Mouse (Mus musculus): Measurements from ENCODE around the gene Ctbs.

- no peak for TF ChIP-seq ZC3H11A (IDR thresholded peaks at IDR 0.05; ENCODE audit: borderline replicate concordance, low read depth, low read length)
- no peak for TF ChIP-seq ZNF384 (IDR thresholded peaks at IDR 0.05; ENCODE audit: low read depth, low read length)
- TF ChIP-seq HCFC1 (IDR thresholded peaks at IDR 0.05; ENCODE audit: borderline replicate concordance, insufficient read depth, low read length): no peak
- TF ChIP-seq CHD2 (IDR thresholded peaks at IDR 0.05; ENCODE audit: low read depth, low read length): no peak
Measured at GRCm38 (mm10) chr3:146447156-146447555, 2.4 kb upstream of the Ctbs start.

Measured in ES-E14 (cell line).